Mouse (Mus musculus) gastrocnemius, postnatal 14 days (tissue): ENCODE results near the gene Tec. TPM values are rescaled to one million over a fixed set of nuclear protein-coding genes. Genes with fewer than 3 reads are reported as not detected.

Source experiments
- DNase-seq: peaks from one replicate; pipeline ENCODE4 v3.0.0; 2021; ENCODE audit warnings: mixed read lengths
- intact Hi-C: fragments of 180-260 bp; cut with DNase I; formaldehyde crosslinking; loops from one replicate; pipeline ENCODE4 v1.15.1; 2025; ENCODE audit warnings: low total_unique reads
- total RNA-seq, 2 experiments: library from RNA; stranded (reverse); gene quantifications; 2 replicates each; pipeline ENCODE4 v1.2.3; 2021

Tec gene
- total RNA-seq, 2 experiments from 2014 or later = 2.0 to 2.4 TPM

DNA sequence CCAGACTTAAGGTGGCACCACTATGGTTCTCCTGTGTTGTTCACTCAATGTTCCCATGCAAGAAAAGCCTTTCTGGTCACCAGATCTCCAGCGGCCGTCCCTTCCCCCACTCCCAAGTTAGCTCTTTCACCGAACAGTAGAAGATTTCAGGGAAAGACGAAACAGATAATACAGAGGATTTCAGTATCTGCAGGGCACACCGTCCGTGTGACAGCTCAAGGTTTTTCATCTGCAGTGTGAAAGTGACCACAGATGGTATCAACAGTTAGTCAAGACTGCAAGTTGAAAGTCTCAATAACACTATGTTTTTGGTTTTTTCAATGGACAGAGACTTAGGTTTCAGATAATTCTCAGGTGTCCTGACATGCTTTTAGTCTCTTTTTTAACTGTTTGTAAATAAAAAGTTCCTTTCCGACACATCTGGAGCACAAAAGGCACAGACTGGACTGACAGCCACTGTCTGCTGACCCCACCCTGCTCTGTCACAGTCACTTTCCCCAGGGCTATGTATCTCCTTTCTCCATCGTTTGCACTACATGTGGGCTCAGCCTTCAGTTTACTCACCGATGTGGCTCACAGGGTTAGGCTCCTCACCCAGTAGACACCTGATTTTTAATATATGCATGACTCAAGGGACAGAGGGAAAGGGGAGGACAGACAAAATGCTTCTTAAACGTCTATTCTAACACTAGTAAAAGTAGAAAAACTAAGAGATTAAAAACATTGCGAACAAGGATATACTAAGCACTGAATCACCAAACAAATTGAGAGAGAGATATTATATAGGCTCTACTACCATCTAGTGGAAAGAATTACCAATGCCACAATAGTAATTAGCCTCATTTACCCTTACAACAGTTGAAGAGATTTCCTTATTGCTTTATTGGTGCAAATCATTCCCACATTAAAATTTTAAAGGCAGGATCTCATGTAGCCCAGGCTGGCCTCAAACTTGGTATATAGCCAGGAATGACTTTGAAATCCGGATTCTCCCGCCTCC lies 109.1 kb downstream of the Tec start:
- DNase-seq = no peak
- intact Hi-C loops = no loop called here

DNA sequence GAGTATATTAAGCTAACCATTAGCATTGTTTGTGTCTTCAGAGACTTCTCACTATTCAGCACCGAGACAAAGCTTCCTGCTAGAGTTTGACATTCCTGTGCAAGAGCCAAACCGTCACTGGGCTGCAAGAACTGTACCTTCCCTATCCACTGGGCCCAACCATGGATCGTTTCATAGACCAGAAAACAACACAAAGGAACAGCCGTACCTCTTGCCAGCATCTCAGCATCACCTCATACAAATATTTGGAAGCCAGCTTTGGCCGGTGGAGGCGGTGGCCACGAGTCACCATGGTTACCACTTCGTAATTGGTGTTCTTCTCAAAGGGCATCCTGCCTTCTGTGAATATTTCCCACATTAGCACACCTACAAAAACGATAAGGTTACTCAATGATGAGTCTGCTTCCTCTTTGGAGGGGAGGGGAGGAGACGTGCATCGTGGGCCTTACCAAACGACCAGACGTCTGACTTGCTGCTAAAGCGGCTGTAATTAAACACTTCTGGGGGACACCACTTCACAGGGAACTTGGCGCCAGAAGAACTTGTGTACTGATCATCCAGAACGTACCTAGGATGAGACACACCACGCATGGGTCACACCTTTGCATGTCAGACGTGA lies 111.0 kb downstream of the Tec start:
- intact Hi-C loops = no loop called here
- DNase-seq = no peak

DNA sequence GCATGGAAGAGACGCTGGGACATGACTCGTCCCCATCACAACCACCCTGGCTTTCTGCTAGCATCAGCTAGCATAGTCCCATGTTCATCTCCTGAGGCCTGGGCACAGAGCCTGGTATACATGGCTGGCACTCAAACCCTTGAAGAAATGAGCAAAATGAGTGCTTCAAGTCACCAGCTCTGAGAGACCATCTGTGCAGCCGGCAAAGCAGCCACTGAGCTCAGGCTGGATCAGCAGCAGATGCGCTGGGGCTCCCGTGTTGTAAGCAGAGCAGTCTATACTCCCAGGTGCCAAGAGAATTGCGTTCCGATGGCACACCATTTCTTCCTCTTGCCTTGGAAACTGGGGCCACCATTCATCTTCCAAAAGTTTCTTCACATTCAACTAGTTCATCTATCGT lies 112.3 kb downstream of the Tec start:
- no peak for DNase-seq
- intact Hi-C loops = no loop called here

DNA sequence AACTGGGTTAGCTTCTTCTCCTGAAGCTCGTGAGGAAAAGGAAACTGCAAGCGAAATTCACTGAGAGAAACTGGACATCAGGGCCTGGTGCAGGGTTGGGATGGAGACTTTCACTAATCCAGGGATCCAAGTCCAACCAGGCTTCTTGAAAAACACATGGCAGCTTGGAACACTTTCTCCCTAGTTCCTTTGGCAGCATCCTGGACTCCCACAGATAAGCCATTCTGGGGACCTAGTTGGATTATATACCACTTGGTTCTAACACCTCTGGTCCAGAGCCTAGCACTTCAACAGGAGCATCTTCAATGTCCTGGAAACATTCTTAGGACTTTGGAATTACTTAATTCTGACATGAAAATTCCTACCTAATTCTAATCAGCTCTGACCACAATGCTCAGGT lies 113.2 kb downstream of the Tec start:
- intact Hi-C loops = no loop called here
- no peak for DNase-seq

DNA sequence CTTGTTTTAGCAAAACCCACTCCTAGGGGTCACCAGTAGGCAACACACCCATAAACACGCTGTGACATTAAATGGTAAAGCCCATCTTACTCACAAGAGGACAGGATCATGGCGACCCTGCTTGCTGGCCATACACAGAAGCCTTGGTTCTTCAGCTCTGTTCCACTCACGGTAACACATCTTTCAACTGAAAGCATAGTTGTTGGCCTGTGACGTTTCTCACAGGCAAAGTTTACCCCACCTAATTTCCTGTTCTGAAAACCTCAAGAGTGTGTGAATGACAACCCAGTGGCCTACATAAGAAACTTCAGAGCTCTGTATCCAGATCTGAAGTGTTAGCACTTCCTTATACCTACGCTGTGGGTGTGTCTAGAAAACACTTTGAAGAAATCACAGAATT lies 115.7 kb downstream of the Tec start, which contains the start of gene Txk:
TSS of gene Txk (minus strand) at position 193 of the 400 bp plus-strand sequence.
- intact Hi-C loops = no loop called here
- no peak for DNase-seq

DNA sequence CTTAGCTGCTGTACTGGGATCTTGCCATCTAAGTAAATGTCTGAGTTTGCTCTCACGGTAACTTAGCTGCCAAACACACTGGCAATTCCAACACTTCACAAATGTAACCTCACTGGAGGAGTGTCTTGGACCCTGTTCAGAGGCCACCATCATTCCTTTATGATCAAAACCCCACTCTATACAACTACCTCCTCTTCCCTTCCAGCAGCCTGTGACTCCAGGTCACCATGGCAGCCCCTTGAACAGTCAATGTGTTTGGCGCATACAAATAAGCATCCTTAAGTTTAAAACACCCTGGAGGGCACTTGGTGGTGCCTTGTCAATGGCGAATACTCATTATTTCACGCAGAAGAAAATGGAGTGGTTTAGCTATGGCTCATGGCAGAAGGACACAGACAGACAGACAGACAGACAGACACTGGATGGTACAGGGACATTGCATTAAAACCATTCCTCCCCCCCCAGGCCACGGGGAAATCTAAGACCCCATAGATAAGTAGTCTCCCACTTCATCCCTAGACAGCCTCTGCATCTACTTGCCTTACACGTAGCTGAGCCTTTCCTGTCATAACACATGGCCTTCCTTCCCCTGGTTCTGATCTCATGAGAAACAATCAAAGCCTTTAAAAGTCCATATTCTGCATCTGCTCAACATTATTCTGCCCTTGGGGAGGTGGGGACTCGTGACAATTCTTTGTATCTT lies 117.1 kb downstream of the Tec start:
- intact Hi-C loops = no loop called here
- DNase-seq = no peak

DNA sequence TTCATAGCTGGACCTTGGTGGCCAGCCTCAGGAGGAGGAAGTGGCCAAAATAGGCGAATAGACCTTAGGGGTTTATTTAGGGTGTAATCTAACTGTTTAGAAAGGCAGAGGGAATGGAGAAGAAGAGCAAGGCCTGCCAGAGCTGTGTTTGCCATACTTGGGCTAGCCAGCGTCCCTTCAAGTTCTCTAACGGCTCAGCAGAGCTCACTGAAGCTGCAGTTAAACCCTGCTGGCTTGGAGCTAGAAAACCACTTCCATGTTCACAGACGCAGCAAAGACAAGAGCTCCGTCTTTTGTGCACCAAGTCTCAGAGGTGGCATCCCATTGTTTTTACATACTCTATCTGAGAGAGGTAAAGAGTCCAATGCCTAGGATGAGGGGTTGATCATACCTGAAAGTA lies 118.1 kb downstream of the Tec start:
- intact Hi-C loops = no loop called here
- DNase-seq = no peak

DNA sequence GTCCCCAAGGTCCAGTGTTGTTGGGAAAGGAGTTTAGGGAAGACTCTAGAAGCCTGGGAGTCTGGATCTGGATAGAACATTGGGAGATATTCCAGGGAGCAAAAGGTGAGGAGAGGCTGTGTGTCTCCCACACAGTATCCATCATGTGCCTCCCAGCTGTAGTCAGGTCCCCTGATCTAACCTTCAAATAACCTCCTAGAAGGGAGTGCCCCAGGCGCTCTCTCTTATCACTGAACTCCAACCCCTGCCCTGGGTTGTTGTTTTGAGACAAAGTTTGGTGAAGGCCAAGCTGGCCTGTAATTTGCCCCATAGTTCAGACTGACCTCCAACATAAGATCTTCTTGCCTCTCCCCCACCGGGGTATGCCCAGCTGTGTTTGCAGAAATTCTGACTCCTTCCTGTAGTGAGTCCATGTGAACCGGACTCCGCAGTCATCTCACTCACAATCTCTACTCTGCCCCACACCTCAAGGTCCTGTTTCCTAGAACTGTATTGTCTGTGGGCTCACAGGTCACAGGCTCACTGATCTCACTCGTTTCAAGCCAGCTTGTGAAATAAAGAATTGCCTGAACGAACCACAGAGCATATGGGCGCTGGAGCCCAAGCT lies 119.5 kb downstream of the Tec start:
- no peak for DNase-seq
- intact Hi-C loops = no loop called here

DNA sequence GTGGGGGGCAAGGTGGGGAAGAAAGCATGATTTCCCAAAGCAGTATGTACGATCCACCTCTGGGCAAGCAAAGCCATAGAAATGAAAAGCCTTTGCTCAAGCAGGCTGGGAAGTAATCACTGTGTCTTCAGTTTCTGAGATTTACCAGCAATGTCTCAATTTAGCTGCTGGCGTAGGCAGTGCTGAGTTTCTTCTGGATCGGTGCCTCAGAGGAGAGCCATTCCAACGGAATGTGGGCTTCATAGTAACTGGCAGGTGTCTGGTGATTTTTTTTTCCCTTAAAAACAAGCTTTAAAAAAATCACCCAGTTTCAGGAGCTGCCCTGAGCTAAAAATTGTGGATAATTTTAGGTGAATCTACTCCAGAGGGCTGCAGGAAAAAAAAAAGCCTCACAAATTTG lies 120.9 kb downstream of the Tec start:
- intact Hi-C loops = no loop called here
- DNase-seq = peak; percentile 17

DNA sequence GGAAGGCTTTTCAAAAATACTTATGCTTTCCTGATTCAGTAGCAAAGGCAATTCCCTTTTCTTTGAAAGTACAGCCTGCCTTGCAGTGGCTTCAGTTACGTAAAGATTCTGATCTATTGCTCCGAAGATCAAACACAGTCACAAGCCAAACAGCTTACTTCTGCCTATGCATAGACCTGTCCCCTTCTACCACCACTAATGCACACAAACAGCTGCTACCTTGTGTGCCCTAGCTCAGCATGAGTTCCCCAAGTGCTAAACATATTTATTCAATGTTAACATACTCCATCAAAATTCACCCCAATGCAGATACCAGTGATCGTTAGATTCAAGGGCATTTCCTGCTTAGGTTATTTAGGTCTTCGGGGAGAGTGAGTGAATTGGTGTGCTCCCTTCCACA lies 121.8 kb downstream of the Tec start:
- intact Hi-C loops = no loop called here
- DNase-seq = no peak

DNA sequence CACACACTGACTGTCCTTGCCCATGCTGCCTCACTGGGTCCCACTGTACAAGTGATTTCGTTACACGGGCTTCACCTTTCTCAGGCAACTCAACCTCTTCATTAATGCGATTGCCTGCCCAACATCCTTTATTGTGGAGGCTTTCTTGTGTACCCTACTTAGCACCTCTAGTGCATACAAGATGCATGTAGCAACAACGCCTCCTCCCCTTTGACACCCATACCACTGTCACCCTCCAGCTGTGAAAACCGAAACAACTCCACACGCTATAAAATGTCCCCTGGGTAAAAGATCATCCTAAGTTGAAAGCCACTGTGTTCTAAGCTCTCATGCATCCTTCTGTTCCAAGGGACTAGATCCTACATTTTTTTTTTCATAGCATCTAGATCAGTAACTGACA lies 125.2 kb downstream of the Tec start:
- intact Hi-C loops = no loop called here
- DNase-seq = no peak

DNA sequence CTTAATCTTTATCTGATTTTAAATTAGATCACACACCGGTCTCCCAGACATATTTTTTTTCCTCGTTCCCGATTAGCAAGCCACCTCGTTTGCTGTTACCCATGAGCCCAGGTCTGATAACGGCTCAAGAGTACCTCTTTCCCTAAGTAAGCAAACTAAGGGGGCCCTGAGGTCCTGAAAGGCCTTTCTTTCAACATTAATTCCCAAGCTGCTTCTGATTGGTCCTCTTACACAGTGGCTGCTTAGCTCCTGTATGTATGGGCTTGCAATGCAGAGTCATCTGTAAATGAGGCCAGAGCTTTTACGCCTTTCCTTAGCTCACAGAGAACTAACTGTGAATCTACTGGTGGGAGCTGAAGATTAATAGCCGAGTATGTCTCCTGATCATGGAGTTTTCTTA lies 131.4 kb downstream of the Tec start:
- no peak for DNase-seq
- intact Hi-C loops = no loop called here

DNA sequence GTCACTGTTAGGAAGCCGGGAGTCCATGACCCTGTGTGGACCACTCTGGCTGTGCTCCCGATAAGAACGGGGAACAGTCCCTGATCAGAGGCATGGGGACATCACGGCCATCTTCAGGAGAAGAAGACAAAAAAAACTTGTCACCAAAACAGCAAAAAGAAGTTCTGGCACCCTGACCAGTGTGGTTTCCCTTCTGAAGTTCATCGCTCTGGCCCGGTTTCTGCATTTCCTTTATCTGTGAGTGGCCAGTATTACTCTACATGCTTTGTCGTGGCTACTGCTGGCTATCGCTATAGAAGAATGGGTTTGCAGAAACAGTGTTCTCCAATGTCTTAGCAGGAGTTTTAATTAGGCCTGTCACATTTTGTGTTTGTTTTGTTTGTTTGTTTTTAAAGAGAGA lies 131.8 kb downstream of the Tec start:
- intact Hi-C loops = no loop called here
- DNase-seq = no peak

DNA sequence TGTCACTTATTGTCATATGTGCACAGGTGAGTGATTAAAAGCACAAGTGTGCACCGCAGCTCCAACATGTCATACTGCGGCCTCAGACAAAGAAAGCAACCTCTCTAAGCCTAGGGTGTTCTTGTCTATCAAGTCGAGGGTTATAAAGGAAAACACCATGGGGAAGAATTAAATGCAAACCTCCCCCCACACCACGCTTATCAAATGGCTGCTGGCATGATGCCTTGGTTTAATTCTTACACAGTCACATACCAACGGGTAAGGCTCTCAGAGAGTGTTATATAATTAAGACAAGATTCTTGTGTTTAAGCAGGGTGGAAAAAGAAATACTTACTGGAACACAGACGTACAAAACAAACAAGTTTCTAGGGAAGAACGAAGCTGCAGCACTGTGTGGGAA lies 132.5 kb downstream of the Tec start:
- DNase-seq = no peak
- intact Hi-C loops = no loop called here

DNA sequence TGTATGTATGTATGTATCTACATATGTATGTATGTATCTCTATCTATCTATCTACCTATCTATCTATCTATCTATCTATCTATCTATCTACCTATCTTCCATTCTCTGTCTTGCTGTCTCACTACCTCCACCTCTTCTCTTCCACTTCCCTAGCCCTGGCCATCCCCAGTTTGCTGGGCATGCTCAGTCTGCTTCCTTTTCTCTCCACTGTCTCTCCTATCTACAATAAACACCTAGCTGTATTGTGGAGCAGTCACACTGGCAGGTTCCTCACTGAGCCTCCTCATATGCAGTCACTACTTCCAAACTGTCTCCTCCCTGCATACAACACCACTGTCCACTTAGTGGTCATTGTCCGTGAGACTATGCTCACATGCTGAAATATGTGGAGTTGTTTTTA lies 135.4 kb downstream of the Tec start:
- intact Hi-C loops = no loop called here
- DNase-seq = no peak

DNA sequence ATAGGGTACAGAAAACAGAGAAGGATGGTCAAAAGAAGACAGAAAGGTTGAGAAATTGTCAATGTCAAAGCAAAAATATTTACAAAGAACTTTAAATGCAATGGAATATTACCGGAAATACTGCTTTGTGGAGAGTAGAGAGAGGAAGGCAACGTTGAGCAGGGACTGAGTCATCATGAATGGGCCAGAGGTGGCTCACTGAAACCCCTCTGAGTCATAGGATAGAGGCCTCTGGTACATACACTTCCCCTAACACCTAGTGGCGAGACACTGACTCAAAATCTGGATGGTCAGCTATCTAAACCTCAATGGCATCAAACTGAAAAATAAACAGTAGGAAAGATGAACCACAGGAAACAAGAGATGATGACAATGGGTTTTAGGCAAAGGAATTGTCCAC lies 142.9 kb downstream of the Tec start:
- DNase-seq = no peak
- intact Hi-C loops = no loop called here

DNA sequence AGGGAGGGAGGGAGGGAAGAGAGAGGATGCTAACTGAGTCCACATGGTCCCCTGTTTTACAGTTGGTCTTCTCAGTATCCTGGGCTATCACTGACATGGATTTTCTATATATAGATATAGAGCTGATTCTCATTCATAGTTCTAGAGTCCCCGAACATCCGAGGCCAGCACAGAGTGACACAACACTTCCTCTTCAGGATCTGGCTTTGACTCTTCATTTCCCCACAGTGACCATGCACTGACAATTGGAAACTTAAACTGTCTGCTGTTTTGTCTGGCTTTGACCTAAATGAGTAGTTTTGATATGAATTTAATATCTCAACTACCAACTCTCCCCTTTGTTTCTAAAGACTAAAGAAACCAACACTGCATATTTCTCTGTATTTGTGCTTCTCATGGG lies 144.9 kb downstream of the Tec start:
- no peak for DNase-seq
- intact Hi-C loops = no loop called here

DNA sequence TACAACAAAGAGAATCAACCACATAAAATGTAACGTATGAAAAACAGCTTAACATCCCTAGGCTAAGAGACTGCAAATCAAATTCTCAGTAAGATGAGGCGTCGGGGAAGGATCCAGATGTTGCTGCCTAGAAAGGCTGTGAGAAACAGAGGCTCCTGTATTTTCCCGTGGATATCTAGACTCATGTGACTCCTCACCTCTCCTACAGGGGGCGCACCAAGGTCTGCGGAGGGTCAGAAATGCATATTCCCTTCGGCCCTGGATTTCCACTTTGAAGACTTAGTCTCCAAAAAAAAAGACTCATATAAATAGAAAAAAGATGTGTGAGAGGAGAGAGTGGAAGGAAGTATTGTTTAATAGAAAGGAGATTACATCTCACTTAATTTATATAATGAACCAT lies 147.7 kb downstream of the Tec start:
- intact Hi-C loops = no loop called here
- DNase-seq = no peak

DNA sequence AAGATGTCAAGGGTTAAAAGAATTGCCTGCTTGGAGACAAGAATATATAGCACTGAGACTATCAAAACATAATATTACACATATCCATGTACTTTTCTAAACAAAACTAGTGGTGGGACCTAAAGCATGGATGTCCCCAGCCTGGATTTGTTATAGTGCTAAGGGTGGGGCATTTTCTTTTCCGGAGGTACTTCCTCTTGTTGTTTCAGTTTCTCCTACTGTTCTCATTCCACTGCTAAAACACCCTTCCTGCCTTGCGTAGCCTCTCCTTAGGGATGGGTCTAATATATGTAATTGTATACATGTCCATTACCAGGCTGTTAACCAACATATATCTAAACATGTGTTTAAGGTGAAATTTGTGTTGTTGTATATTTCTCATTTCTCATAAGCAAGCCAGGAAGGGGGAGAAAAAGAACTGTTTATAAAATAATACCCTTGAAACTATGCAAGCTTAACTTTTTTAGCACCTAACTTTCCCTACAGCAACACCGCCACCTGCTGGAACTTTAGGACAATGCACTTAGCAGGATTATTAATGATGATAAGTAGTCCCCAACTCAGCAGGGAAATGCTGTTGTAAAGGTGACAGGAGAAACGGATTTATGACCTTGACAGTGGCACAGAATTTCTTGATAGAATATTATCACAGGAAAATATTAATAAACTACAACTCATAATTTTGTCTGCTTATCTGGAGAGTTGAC lies 157.6 kb downstream of the Tec start:
- DNase-seq = peak; percentile 45
- intact Hi-C loops = loop anchor here (5.0 kb wide), 1 partner anchor 358 kb away; no protein-coding TSS in a partner anchor
